Mouse (Mus musculus): ENCODE measurements around the gene Ccl4.

- TF ChIP-seq MAFK (IDR thresholded peaks at IDR 0.05; ENCODE audit: insufficient read depth, low read depth, low read length) (no peak), ZNF384 (IDR thresholded peaks at IDR 0.05; ENCODE audit: low read depth, low read length) (no peak), HCFC1 (IDR thresholded peaks at IDR 0.05; ENCODE audit: borderline replicate concordance, insufficient read depth, low read length) (no peak), ZC3H11A (IDR thresholded peaks at IDR 0.05; ENCODE audit: borderline replicate concordance, low read depth, low read length) (no peak), CHD2 (IDR thresholded peaks at IDR 0.05; ENCODE audit: low read depth, low read length) (no peak)
Measured at GRCm38 (mm10) chr11:83689918-83690317, 27.5 kb downstream of the Ccl4 start.
